Mouse (Mus musculus): Measurements from ENCODE around the gene Phactr3. TPM values are rescaled to one million over a fixed set of nuclear protein-coding genes. Genes with fewer than 3 reads are reported as not detected.

Phactr3 gene
- polyA plus RNA-seq, 1 experiment from 2014 or later, result 41.2 TPM

DNA sequence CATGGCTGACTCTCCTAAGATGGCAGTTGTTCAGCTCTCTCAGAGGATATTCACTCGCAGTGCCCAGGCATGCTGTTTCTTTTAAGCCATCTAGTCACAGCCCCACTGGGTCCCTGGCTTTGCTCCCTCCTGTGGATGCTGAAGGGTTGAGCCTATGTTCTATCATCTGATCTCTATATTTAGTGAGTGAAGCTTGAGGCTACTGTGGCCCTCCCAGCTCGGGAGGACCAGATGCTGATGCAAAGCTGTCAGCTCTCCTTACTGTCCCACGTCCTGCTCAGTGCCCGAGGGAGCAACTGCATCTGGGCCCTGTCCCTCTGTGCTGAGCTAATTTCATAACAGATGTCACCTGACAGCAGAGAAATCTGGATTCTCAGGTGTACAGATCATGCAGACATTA, 153.6 kb downstream of the Phactr3 start:
- Histone ChIP-seq H3K4me2 (no peak overlapping the region), H3K27me3 (no peaks in the 10 kb centered on the region; the same call in 1 of the 2 replicates), H3K36me3 (peaks cover 4% of the 10 kb centered on the region; the same call in 1 of the 2 replicates), H3K9ac (no peak overlapping the region), H3K27ac (replicated peaks) (0 out of 2 replicates have a peak overlapping the region, but pooled peaks have one; percentile 5), H3K4me3 (no peak overlapping the region), H3K4me1 (replicated peaks) (peaks cover 7% of the 10 kb centered on the region), H3K9me3 (no peaks in the 10 kb centered on the region)
- ATAC-seq (ENCODE audit: low read depth), result peak; percentile 42; the same call in 1 of the 2 replicates
- WGBS, result 55% methylated on average over 4 of the region's 4 CpGs

- peaks cover 10% of the 10 kb centered on the region for H3K36me3 ChIP-seq
- ATAC-seq (ENCODE audit: low read depth), result no peak
- H3K27me3 ChIP-seq, result no peaks in the 10 kb centered on the region
- no peak overlapping the region for H3K27ac ChIP-seq (replicated peaks)
- no peaks in the 10 kb centered on the region for H3K9me3 ChIP-seq
- peaks cover 7% of the 10 kb centered on the region for H3K4me1 ChIP-seq (replicated peaks)
- H3K4me3 ChIP-seq, result no peak overlapping the region
- WGBS, result 73% methylated on average over 4 of the region's 4 CpGs
- H3K4me2 ChIP-seq, result no peak overlapping the region
- no peak overlapping the region for H3K9ac ChIP-seq
Observed at GRCm38 (mm10) chr2:178274126-178274525, 155.4 kb downstream of the Phactr3 start.

GRCm38 (mm10) chr2:178277206-178277605, 158.4 kb downstream of the Phactr3 start:
- ATAC-seq (ENCODE audit: low read depth), result no peak
- H3K4me1 ChIP-seq (replicated peaks), result peaks cover 4% of the 10 kb centered on the region
- H3K36me3 ChIP-seq, result peaks cover 25% of the 10 kb centered on the region
- H3K4me2 ChIP-seq, result no peak overlapping the region
- H3K27ac ChIP-seq (replicated peaks), result no peak overlapping the region
- H3K27me3 ChIP-seq, result no peaks in the 10 kb centered on the region
- 16% methylated on average over 6 of the region's 6 CpGs for WGBS
- H3K4me3 ChIP-seq, result no peak overlapping the region
- no peaks in the 10 kb centered on the region for H3K9me3 ChIP-seq
- H3K9ac ChIP-seq, result no peak overlapping the region

- H3K27me3 ChIP-seq, result no peaks in the 10 kb centered on the region
- no peak overlapping the region for H3K4me3 ChIP-seq
- H3K9ac ChIP-seq, result no peak overlapping the region
- no peak overlapping the region for H3K4me2 ChIP-seq
- H3K4me1 ChIP-seq (replicated peaks), result no peaks in the 10 kb centered on the region
- WGBS, result 51% methylated on average over 3 of the region's 3 CpGs
- H3K36me3 ChIP-seq, result peaks cover 47% of the 10 kb centered on the region
- no peaks in the 10 kb centered on the region for H3K9me3 ChIP-seq
- ATAC-seq (ENCODE audit: low read depth), result no peak
- no peak overlapping the region for H3K27ac ChIP-seq (replicated peaks)
Observed at GRCm38 (mm10) chr2:178281183-178281582, 162.4 kb downstream of the Phactr3 start.

- H3K9me3 ChIP-seq, result no peaks in the 10 kb centered on the region
- WGBS, result 85% methylated on average over 5 of the region's 5 CpGs
- no peak for ATAC-seq (ENCODE audit: low read depth)
Observed at GRCm38 (mm10) chr2:178287285-178287684, 168.5 kb downstream of the Phactr3 start.

DNA sequence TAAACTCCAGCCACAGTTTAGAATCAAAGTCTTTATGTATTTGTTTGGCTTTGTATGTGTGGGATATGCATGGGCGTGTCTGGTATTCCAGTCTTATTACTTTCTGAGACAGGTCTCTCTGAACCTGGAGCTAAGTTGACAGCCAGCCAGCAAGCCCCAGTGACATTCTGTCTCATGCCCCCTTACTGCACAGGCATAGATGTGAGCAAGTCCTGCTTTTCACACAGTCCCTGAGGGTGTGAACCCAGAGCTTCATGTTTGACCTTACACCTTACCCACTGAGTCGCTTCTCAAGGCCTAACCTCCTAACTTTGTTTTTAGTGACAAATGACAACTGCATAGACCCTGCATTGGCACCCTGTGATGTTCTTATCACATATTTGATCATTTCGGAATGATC, 169.9 kb downstream of the Phactr3 start:
- Histone ChIP-seq H3K27me3 (no peaks in the 10 kb centered on the region), H3K4me2 (no peak overlapping the region), H3K9me3 (no peaks in the 10 kb centered on the region), H3K9ac (no peak overlapping the region), H3K36me3 (peaks cover 15% of the 10 kb centered on the region), H3K27ac (replicated peaks) (no peak overlapping the region), H3K4me1 (replicated peaks) (peaks cover 4% of the 10 kb centered on the region; the same call in 1 of the 2 replicates), H3K4me3 (no peak overlapping the region)
- ATAC-seq (ENCODE audit: low read depth), result no peak
- WGBS, result 88% methylated on average over 3 of the region's 3 CpGs

More at GRCm38 (mm10) chr2:178287285-178287684, 168.5 kb downstream of the Phactr3 start:
- H3K4me3 ChIP-seq, result no peak overlapping the region
- H3K9ac ChIP-seq, result no peak overlapping the region
- no peaks in the 10 kb centered on the region for H3K27me3 ChIP-seq
- H3K4me1 ChIP-seq (replicated peaks), result no peaks in the 10 kb centered on the region
- H3K27ac ChIP-seq (replicated peaks), result no peak overlapping the region
- H3K36me3 ChIP-seq, result peaks cover 23% of the 10 kb centered on the region
- H3K4me2 ChIP-seq, result no peak overlapping the region

DNA sequence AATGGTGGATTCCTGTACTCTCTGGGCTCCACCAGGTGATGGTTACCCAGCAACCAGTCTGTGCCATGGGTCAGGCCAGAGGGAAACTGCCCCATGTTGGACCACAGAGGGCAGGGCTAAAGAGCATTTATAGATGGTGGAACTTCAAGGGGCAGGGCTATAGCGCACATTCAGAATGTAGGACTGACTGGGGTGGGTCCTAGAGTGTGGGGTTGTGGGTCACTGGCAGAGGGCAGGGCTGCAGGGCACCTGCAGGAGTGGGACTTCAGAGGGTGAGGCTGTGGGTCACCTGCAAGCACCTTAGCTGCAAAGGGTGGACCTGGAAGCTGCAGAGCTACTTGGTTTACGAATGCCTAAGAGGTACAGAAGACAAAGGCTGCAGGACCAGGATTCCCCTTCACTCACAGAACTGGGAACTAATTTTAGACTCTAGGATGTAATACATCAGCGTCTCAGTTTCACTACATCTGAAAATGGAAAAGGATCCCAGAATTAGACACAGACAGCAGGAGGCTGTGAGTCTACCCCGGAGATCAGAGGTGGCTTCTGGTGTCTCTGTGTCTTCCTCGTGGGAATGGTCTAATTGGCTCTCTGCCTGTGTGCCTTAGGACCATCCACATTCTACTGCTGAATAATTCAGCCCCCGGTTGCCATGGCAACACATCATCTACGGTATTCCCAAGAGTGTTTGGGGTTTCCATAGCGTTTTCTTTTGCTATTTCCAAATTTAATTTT, 184.8 kb downstream of the Phactr3 start:
- peak; percentile 76 for ATAC-seq (ENCODE audit: low read depth)
- H3K27ac ChIP-seq (replicated peaks), result peak overlapping the region; percentile 81
- H3K27me3 ChIP-seq, result no peaks in the 10 kb centered on the region
- no peak overlapping the region; the same call in 1 of the 2 replicates for H3K4me2 ChIP-seq
- 37% methylated on average over 8 of the region's 8 CpGs for WGBS
- no peak overlapping the region for H3K9ac ChIP-seq
- H3K36me3 ChIP-seq, result peaks cover 22% of the 10 kb centered on the region
- H3K4me3 ChIP-seq, result no peak overlapping the region
- H3K4me1 ChIP-seq (replicated peaks), result peaks cover 44% of the 10 kb centered on the region
- H3K9me3 ChIP-seq, result no peaks in the 10 kb centered on the region

DNA sequence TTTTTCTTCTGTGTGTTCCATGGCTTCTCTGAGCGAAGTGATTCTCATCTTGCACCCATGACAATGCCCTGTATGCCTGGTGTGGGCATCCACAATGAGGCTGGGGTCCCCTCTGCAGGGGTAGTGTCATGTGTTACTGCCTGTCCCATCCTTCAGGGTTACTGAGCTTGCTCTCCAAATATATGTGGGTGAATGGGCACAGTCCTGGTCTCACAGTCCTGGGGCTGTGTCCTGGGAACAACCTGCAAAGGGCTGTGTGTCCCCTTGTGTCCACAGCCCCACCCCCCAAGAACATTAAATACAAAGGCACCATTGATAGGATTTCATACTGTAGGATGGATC, 185.4 kb downstream of the Phactr3 start:
- no peaks in the 10 kb centered on the region for H3K9me3 ChIP-seq
- no peak overlapping the region for H3K4me3 ChIP-seq
- 40% methylated on average over 1 of the region's 1 CpGs for whole genome bisulfite sequencing
- H3K27me3 ChIP-seq, result no peaks in the 10 kb centered on the region
- peak; percentile 48; the same call in 1 of the 2 replicates for ATAC-seq (ENCODE audit: low read depth)
- peaks cover 22% of the 10 kb centered on the region for H3K36me3 ChIP-seq
- H3K4me2 ChIP-seq, result no peak overlapping the region
- peak overlapping the region; percentile 81 for H3K27ac ChIP-seq (replicated peaks)
- H3K9ac ChIP-seq, result no peak overlapping the region
- H3K4me1 ChIP-seq (replicated peaks), result peaks cover 47% of the 10 kb centered on the region

DNA sequence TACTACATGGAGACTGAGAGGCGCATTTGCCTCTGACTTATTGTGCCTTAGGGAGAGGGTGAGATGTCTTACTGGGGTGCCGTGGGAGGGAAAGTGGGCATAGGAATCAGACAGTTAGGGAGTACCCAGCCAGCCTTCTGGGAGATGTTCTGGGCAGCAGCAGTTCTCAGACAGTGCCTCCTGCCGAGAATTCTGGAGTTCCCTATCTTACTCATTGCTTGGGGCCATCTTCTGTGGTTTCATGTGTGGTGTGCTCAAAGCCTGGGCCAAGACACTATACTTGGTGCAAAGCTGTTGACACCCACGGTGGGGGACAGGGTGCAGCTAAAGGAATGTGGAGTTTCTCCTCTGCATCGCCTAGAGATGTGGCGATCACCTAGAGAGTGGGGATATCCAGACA, 185.9 kb downstream of the Phactr3 start:
- no peak for ATAC-seq (ENCODE audit: low read depth)
- WGBS, result 76% methylated on average over 6 of the region's 6 CpGs
- peaks cover 22% of the 10 kb centered on the region for H3K36me3 ChIP-seq
- H3K4me2 ChIP-seq, result no peak overlapping the region
- H3K9ac ChIP-seq, result no peak overlapping the region
- H3K27ac ChIP-seq (replicated peaks), result peak overlapping the region; percentile 81; the same call in 1 of the 2 replicates
- H3K4me1 ChIP-seq (replicated peaks), result peaks cover 47% of the 10 kb centered on the region
- no peak overlapping the region for H3K4me3 ChIP-seq
- H3K27me3 ChIP-seq, result no peaks in the 10 kb centered on the region
- no peaks in the 10 kb centered on the region for H3K9me3 ChIP-seq

DNA sequence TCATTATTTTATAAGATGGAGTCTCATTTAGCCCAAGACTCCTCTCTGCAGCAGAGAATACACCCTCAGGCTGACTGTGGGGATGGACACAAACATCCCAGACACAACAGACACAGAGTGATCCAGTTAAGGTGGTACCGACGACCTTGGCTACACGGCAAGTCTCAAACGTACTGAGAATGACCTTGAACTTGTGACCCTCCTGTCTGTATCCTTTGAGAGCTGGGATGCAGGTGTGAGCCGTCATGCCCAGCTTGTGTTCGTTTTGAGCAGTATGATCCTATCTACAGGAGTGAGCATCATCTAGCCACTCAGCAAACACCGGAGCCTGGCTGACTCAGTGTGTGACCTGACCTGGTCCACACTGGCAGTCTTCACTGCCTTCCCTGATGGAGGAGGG, 194.8 kb downstream of the Phactr3 start:
- Histone ChIP-seq H3K9me3 (no peaks in the 10 kb centered on the region), H3K9ac (no peak overlapping the region), H3K27ac (replicated peaks) (no peak overlapping the region), H3K36me3 (0 out of 2 replicates have a peak, but pooled peaks cover 3% of the 10 kb centered on the region), H3K4me3 (no peak overlapping the region), H3K27me3 (no peaks in the 10 kb centered on the region), H3K4me1 (replicated peaks) (peaks cover 10% of the 10 kb centered on the region; the same call in 1 of the 2 replicates), H3K4me2 (no peak overlapping the region)
- ATAC-seq (ENCODE audit: low read depth), result no peak
- WGBS, result 89% methylated on average over 7 of the region's 7 CpGs

GRCm38 (mm10) chr2:178316281-178316680, 197.5 kb downstream of the Phactr3 start:
- H3K4me1 ChIP-seq (replicated peaks), result no peaks in the 10 kb centered on the region
- no peaks in the 10 kb centered on the region for H3K27me3 ChIP-seq
- H3K9me3 ChIP-seq, result no peaks in the 10 kb centered on the region
- no peak overlapping the region for H3K4me2 ChIP-seq
- H3K36me3 ChIP-seq, result peaks cover 6% of the 10 kb centered on the region; the same call in 1 of the 2 replicates
- no peak overlapping the region for H3K4me3 ChIP-seq
- no peak for ATAC-seq (ENCODE audit: low read depth)
- H3K27ac ChIP-seq (replicated peaks), result no peak overlapping the region
- WGBS, result 91% methylated on average over 1 of the region's 1 CpGs
- H3K9ac ChIP-seq, result no peak overlapping the region

DNA sequence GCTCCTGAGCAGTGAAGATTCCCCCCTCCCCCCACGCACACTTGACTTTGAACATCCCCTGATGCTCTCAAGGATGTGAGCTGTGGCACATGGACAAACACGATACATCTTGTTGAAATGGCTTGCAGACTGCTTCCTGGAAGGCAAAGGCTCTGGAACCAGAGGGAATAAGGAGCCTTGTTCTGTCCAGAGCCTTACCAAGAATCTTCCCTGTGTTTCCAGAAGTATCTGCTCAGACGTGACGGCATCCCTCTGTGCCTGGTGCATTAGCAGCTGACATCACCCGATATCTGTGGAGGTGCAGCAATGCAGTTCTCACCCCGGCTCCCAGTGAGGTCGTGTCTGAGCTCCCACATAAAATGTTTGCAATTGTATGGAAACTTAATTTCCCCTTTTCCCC, 201.0 kb downstream of the Phactr3 start:
- no peak overlapping the region for H3K4me3 ChIP-seq
- peaks cover 16% of the 10 kb centered on the region; the same call in 1 of the 2 replicates for H3K36me3 ChIP-seq
- no peak for ATAC-seq (ENCODE audit: low read depth)
- no peak overlapping the region for H3K4me2 ChIP-seq
- H3K27ac ChIP-seq (replicated peaks), result no peak overlapping the region
- no peaks in the 10 kb centered on the region for H3K4me1 ChIP-seq (replicated peaks)
- H3K9me3 ChIP-seq, result no peaks in the 10 kb centered on the region
- 88% methylated on average over 7 of the region's 7 CpGs for WGBS
- no peak overlapping the region for H3K9ac ChIP-seq
- H3K27me3 ChIP-seq, result no peaks in the 10 kb centered on the region

DNA sequence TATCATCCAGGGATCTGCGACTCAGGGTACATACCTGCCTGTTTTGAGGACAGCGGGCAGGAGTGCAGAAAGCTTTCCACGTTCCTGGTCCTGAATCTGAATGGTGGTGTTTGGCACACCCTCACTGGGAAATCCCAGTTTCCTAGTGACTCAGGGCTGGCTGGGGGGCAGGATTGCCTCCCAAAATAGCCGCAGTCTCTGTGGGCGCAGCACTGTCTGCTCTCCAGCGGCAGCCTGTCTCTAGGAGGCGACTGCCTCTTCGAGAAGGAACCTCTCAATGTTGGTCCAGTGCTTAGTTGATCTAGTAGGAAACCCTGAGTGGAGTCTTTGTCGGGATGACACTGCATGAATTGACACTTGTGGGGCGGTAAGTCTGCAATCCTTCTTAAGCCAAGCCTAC, 202.5 kb downstream of the Phactr3 start:
- Histone ChIP-seq H3K36me3 (peaks cover 16% of the 10 kb centered on the region; the same call in 1 of the 2 replicates), H3K4me3 (no peak overlapping the region), H3K4me1 (replicated peaks) (no peaks in the 10 kb centered on the region), H3K9ac (no peak overlapping the region), H3K4me2 (no peak overlapping the region), H3K27me3 (no peaks in the 10 kb centered on the region), H3K27ac (replicated peaks) (no peak overlapping the region), H3K9me3 (no peaks in the 10 kb centered on the region)
- 87% methylated on average over 10 of the region's 10 CpGs for WGBS
- ATAC-seq (ENCODE audit: low read depth), result no peak
